Mouse (Mus musculus) pancreas, adult 10 weeks (tissue): Measurements from ENCODE around the gene Ids. TPM values are rescaled to one million over a fixed set of nuclear protein-coding genes. Genes with fewer than 3 reads are reported as not detected.

Source experiments
- polyA plus RNA-seq: library from polyadenylated mRNA; stranded (reverse); fragments of 350-450 nt; fragmentation: Illumina TruSeq; extraction: RNeasy Lipid Tissue Mini Kit (QIAGEN cat#74804); gene quantifications from one replicate; pipeline ENCODE4 v1.2.3, GENCODE M21; 2015; ENCODE audit warnings: low read depth, low replicate concordance; ENCODE audit not compliant: insufficient read depth

Ids gene
- polyA plus RNA-seq: 9.0 TPM

GRCm38 (mm10) chrX:70364661-70365613 lies at the start of gene Ids:
Gene Ids, minus strand, starts transcription at chrX:70365084.

GRCm38 (mm10) chrX:70385276-70385961 lies 20.5 kb upstream of the Ids start, which contains the start of gene 1110012L19Rik:
Gene 1110012L19Rik, plus strand, starts transcription at chrX:70385877.

Other genes with a start within 250 kb of the Ids start
- gene 1110012L19Rik, start 20.8 kb upstream of the Ids start, polyA plus RNA-seq: 4.3 TPM
- 7.6 TPM for gene Tmem185a, start 112.1 kb upstream of the Ids start, polyA plus RNA-seq